Mouse (Mus musculus) erythroblast, embryonic 14.5 days (primary cell): Measurements from ENCODE around the gene Lrrc7.

Experiments used
- GATA1 ChIP-seq: IDR thresholded peaks from 2 replicates; pipeline ENCODE4 v1.6.1; 2012; ENCODE audit warnings: low read length, inconsistent platforms, mixed read lengths
- TAL1 ChIP-seq: IDR thresholded peaks from 3 replicates; pipeline ENCODE4 v1.6.1; 2012; ENCODE audit warnings: low read length, inconsistent platforms, mixed read lengths

DNA sequence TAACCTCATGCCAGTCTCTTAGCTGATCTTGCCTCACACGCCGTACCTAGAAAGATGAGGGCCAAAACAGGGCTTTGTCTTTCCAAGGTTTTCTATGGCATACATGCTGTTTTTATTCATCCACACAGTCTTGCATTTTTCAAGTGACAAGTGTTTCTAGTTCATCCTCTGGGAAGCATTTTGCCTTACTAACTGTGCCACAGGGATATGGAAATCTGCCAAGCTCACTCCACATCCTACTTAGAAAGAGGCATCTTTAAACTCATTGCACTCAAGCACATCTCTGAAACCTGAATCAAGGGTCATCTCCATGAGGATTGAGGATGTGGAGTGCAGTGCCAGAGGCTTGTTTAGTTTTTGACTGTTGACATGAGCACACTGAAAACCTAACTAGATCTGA lies 199.9 kb downstream of the Lrrc7 start:
- TF ChIP-seq GATA1: no peak
- TF ChIP-seq TAL1: no peak
